Mouse (Mus musculus): ENCODE measurements around the gene U2af2.

DNA sequence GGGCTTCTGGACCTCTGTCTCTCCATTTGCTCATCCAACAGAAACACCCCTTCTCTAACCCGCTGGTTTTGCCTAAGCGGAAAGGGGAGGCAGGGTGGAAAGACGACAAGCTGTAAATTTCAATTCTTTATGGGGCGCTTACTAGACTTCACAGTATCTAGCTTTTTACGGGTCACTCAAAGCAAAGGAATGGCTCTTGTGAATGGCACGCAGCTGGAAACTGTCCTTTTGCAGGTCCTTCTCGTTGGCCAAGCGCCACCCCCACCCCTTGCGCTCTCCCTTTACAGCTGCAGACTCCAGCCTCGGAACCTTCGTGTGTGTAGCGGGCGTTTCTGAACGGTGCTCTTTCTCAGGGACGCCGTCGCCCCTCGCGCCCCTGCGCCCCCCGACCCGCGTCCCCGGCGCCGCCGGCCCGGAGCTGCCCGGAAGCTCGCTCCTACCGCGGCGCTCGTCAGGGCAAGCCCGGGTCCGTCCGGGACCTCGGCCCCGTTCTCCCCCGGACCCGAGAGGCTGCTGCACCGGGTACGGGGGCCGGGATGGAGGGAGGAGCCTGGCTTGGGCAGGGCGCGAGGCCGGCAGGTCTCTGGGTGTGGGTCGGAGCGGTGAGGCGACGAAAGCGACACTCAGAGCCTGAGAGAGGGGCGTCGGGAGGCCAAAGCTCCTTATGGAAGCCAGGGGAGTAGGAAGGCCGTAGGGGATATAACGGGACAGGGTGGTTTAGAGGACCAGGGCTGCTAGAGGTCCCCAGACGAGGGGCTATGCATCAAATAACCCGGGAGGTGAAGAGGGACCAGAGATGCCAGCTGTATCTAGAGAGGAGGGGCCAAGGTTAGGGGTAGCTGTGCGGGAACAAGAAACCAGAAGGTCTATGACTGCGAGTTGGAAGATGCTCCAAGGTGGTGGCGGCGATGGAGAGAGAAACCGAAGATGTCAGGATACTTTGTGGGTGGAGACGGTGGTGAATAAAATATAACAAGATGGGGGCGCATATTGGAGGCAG is 10.4 kb upstream of the U2af2 start, which contains the start of gene Zfp580:
- no peak for TF ChIP-seq CTCF (IDR thresholded peaks at IDR 0.05; ENCODE audit: low read depth)
- no peak for TF ChIP-seq EP300 (optimal IDR thresholded peaks at IDR 0.05)
